Mouse (Mus musculus) heart, embryonic 13.5 days (tissue): Measurements from ENCODE around the gene Gsg1l. TPM values are rescaled to one million over a fixed set of nuclear protein-coding genes. Genes with fewer than 3 reads are reported as not detected.

Source experiments
- ATAC-seq: fragments of 200-750 bp; cut with Nextera tagmentation; 2 replicates; pipeline ENCODE4 v1.8.0; 2017; ENCODE audit warnings: moderate TSS enrichment; ENCODE audit not compliant: insufficient number of reproducible peaks, low FRiP score, low TSS enrichment; ENCODE audit errors: extremely low read depth
- H3K27ac ChIP-seq: fragments of 300-500 bp; sonication (generic); replicated peaks from 2 replicates; pipeline ENCODE4 v1.5.1; 2015; ENCODE audit warnings: moderate library complexity, mild to moderate bottlenecking, inconsistent platforms
- H3K27me3 ChIP-seq: fragments of 300-500 bp; sonication (generic); replicated peaks from 2 replicates; pipeline ENCODE4 v1.6.1; 2015; ENCODE audit warnings: mild to moderate bottlenecking, inconsistent platforms
- H3K36me3 ChIP-seq: fragments of 300-500 bp; sonication (generic); 2 replicates; pipeline ENCODE4 v1.6.1; 2015; ENCODE audit warnings: mild to moderate bottlenecking, inconsistent platforms
- H3K4me1 ChIP-seq: fragments of 300-500 bp; sonication (generic); 2 replicates; pipeline ENCODE4 v1.6.1; 2015; ENCODE audit warnings: inconsistent platforms
- H3K4me2 ChIP-seq: fragments of 300-500 bp; sonication (generic); 2 replicates; pipeline ENCODE4 v1.6.1; 2015; ENCODE audit warnings: inconsistent platforms, mild to moderate bottlenecking, moderate library complexity
- H3K4me3 ChIP-seq: fragments of 300-500 bp; sonication (generic); 2 replicates; pipeline ENCODE4 v1.5.1; 2015; ENCODE audit warnings: moderate library complexity, mild to moderate bottlenecking, inconsistent platforms
- H3K9ac ChIP-seq: fragments of 300-500 bp; sonication (generic); 2 replicates; pipeline ENCODE4 v1.6.1; 2015; ENCODE audit warnings: inconsistent platforms, mild to moderate bottlenecking, moderate library complexity
- H3K9me3 ChIP-seq: fragments of 300-500 bp; sonication (generic); 2 replicates; pipeline ENCODE4 v1.6.1; 2016; ENCODE audit warnings: inconsistent platforms
- WGBS: fragments of 180-500 bp; shearing (Covaris S2); methylation state at CpG from one replicate; pipeline ENCODE4 v1.1.7; 2015; ENCODE audit warnings: mixed read lengths; 5-methylcytosine and 5-hydroxymethylcytosine counted together
- polyA plus RNA-seq: library from polyadenylated mRNA; unstranded; fragments of >200 nt; fragmentation: Nextera tagmentation; extraction: Ambion mirVana; gene quantifications from 2 replicates; pipeline ENCODE4 v1.2.1, GENCODE M21; 2015

Gene Gsg1l
- polyA plus RNA-seq, 1 experiment from 2014 or later = 8.4 TPM

DNA sequence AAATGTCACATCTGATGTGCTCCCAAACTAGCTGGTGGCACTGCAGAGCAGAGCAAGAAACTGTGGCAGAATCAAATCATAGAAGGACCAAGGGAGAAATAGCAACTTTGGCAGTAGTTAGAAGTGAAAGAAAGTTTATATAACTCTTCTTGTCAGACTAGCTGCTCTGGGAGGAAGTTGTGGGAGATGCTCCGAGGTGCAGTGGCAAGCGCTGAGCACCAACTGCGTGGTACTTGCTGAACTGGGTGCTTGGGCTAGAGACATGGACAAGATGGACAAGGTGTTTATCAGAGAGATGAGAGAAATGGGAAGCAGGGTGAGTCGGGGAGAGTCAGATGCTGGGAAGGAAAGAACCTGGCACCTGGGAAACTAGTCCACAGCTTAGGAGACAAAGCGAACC, 194.4 kb downstream of the Gsg1l start:
- no peak overlapping the region for H3K27ac ChIP-seq
- no peaks in the 10 kb centered on the region for H3K9me3 ChIP-seq
- 80% methylated on average over 5 of the region's 5 CpGs for WGBS
- H3K36me3 ChIP-seq = no peaks in the 10 kb centered on the region
- H3K27me3 ChIP-seq = 0 out of 2 replicates have a peak, but pooled peaks cover 3% of the 10 kb centered on the region
- H3K4me3 ChIP-seq = no peak overlapping the region
- H3K9ac ChIP-seq = no peak overlapping the region
- ATAC-seq = no peak
- H3K4me1 ChIP-seq = peaks cover 12% of the 10 kb centered on the region
- H3K4me2 ChIP-seq = no peak overlapping the region

DNA sequence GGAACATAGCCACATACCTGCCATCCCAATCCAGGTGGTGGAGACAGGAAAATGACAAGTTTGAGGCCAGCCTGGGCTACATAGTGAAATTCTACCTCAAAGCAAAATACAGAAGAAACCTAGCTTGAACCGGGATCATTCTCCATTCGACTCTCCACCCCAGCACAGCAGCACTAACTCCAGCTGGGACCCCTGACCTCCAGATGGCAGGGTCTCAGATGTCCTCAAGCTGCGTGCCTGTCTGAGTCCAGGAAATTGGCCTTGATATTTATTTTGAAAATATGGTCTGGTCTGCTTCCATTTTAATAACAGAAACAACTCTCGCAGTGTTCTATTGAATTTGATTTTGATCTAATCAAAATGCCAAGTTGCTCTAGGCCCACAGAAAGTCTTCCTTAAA, 195.1 kb downstream of the Gsg1l start:
- no peak for ATAC-seq

DNA sequence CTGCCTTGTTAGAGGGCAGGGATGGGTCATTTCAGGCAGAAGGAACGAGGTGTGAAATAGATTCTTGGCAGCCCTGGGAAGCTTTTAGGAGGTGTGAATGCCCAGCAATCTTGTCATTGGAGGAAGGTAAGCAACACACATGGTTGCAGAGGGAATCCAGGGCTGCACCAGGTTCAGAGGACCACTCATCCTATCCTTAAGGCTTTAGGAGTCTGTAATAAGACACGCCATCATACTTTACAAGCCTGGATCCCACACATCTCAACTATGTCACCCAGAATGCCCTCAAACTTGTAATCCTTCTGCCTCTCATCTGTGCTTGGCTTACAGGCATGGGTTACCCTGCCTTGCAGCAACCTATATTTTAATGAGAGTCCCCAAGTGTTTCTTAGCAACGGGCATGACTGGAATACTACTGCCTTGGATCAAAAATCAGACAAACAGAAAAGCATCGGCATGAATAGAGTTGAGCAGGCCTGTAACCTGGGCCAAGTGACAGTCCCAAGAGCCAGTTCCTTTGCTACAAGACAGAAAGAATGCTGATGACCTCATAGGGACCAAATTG, 196.0 kb downstream of the Gsg1l start:
- H3K4me2 ChIP-seq = no peak overlapping the region
- no peak overlapping the region for H3K27ac ChIP-seq
- H3K27me3 ChIP-seq = 0 out of 2 replicates have a peak, but pooled peaks cover 3% of the 10 kb centered on the region
- H3K9me3 ChIP-seq = no peaks in the 10 kb centered on the region
- H3K9ac ChIP-seq = no peak overlapping the region
- ATAC-seq = no peak
- peaks cover 12% of the 10 kb centered on the region for H3K4me1 ChIP-seq
- WGBS = 51% methylated on average over 4 of the region's 4 CpGs
- no peak overlapping the region for H3K4me3 ChIP-seq
- no peaks in the 10 kb centered on the region for H3K36me3 ChIP-seq

More for the DNA sequence above, 195.1 kb downstream of the Gsg1l start:
- H3K27ac ChIP-seq = no peak overlapping the region
- no peak overlapping the region for H3K9ac ChIP-seq
- peaks cover 12% of the 10 kb centered on the region for H3K4me1 ChIP-seq
- no peaks in the 10 kb centered on the region for H3K9me3 ChIP-seq
- no peak overlapping the region for H3K4me3 ChIP-seq
- no peaks in the 10 kb centered on the region for H3K36me3 ChIP-seq
- H3K27me3 ChIP-seq = 0 out of 2 replicates have a peak, but pooled peaks cover 3% of the 10 kb centered on the region
- WGBS = 69% methylated on average over 4 of the region's 4 CpGs
- H3K4me2 ChIP-seq = no peak overlapping the region

DNA sequence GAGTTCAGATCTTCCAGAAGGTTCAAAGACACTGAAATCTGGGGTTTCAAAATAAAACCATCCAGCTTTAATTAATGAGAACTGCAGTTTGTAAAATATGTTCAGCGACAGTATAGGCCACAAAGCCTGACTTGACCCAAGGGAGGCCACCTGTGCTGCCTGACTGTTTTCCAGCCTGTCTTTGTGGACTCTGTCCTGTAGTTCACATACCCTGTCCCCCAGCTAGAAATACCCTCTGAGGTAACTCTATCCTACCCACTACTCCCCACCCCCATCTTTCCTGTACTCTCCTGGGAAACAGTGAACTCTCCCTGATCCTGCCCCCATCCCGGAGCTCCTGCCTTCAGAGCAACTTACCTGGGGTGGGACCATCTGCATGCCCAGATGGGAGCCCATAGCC, 199.0 kb downstream of the Gsg1l start:
- Histone ChIP-seq H3K9me3 (no peaks in the 10 kb centered on the region), H3K27ac (no peak overlapping the region), H3K4me2 (no peak overlapping the region), H3K27me3 (no peaks in the 10 kb centered on the region), H3K4me3 (no peak overlapping the region), H3K9ac (no peak overlapping the region), H3K36me3 (no peaks in the 10 kb centered on the region), H3K4me1 (peaks cover 15% of the 10 kb centered on the region)
- no peak for ATAC-seq
- WGBS = 72% methylated on average over 2 of the region's 2 CpGs

DNA sequence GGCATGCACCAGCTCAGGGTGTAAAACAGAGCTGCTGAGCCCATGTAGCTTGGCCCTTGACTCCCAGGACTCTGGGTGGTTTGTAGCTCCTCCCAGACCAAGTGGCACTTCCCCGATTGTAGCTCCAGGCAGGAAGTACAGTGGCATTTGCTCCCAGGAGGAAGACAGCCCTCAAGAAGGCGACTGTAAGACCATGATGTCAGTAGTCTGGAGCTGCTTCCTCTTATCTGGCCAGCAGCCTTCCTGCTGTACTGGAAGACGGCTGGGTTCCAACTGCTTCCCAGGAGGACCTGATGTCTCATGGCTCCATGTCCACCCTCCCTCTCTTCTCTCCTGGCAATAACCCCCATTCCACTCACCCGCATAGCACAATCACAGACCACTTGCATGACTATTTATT, 204.2 kb downstream of the Gsg1l start:
- ATAC-seq = no peak
- no peak overlapping the region for H3K9ac ChIP-seq
- 36% methylated on average over 4 of the region's 4 CpGs for WGBS
- no peaks in the 10 kb centered on the region for H3K27me3 ChIP-seq
- H3K36me3 ChIP-seq = no peaks in the 10 kb centered on the region
- no peak overlapping the region for H3K4me3 ChIP-seq
- no peak overlapping the region for H3K4me2 ChIP-seq
- peaks cover 28% of the 10 kb centered on the region for H3K4me1 ChIP-seq
- H3K9me3 ChIP-seq = no peaks in the 10 kb centered on the region
- H3K27ac ChIP-seq = no peak overlapping the region

DNA sequence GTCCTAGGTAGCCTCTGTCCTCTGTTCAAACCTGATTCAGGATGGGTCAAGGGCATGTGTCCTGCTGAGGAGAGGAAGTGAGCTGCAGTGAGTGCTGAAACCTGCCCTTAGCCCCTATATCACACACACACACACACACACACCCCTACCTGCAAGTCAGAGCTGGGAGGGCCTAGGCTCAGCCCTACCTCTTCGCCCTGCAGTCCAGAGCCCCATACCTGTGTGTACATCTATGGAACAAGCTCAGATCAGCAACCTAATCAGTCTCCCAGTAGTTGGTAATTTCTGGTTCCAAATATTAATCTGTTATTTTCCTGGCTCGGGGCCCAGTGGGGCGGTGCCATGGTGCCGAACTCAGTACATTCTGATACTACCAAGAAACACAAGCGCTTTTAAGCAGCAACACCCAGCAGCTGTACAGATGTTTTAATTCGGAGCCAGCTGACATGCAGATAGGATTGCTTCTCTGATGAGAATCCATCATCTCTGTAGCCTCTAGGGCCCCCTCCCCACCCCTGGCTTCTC, 208.2 kb downstream of the Gsg1l start:
- ATAC-seq = no peak
- Histone ChIP-seq H3K4me1 (peaks cover 56% of the 10 kb centered on the region), H3K9ac (no peak overlapping the region), H3K27ac (no peak overlapping the region), H3K9me3 (no peaks in the 10 kb centered on the region), H3K27me3 (no peaks in the 10 kb centered on the region), H3K4me2 (no peak overlapping the region), H3K4me3 (no peak overlapping the region), H3K36me3 (peaks cover 3% of the 10 kb centered on the region)
- WGBS = 74% methylated on average over 6 of the region's 6 CpGs

DNA sequence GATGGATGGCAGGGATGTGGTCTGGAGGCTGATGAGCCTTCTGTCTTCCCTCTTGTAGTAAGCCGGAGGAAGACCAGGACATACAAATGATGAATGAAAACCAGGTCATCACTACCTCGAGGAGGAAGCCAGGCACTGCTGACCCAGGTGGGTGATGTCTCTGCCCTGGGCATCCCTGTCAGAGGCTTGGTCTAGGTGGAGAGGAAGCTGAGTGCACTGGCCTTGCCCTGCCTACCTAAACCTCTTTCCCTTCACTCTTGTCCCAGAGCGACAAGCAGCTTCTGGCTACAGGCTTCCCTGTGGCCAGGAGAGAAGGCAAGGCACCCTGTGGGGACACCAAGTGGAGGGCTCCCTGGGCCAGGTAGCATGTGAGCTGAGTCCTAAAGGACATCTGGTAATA, 209.3 kb downstream of the Gsg1l start:
- peaks cover 10% of the 10 kb centered on the region for H3K36me3 ChIP-seq
- no peak for ATAC-seq
- no peak overlapping the region for H3K4me3 ChIP-seq
- WGBS = 80% methylated on average over 3 of the region's 3 CpGs
- no peak overlapping the region for H3K9ac ChIP-seq
- no peaks in the 10 kb centered on the region for H3K27me3 ChIP-seq
- peaks cover 49% of the 10 kb centered on the region for H3K4me1 ChIP-seq
- H3K9me3 ChIP-seq = no peaks in the 10 kb centered on the region
- no peak overlapping the region for H3K27ac ChIP-seq
- H3K4me2 ChIP-seq = no peak overlapping the region

DNA sequence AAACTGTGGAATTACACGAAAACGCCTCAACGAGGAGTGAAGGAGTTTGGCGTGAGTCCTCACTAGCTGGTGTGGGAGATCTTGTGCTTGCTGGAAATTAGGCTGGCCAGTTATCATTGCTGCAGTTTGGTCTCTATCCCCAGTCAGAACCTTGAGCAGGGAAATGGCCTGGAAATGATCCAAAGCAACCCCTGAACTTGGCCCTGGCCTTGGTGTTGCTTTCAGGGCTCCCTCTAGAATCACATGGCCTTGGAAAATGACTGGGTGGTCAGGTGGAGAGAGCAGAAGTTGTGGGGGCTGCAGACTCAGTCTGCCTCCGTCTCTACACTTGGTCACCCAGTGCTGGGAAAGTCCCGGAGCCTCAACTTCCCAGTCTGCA, 210.0 kb downstream of the Gsg1l start:
- ATAC-seq = no peak
- peak overlapping the region; percentile 58 for H3K27ac ChIP-seq
- no peak overlapping the region for H3K4me3 ChIP-seq
- H3K4me2 ChIP-seq = no peak overlapping the region
- H3K27me3 ChIP-seq = no peaks in the 10 kb centered on the region
- WGBS = 68% methylated on average over 6 of the region's 6 CpGs
- H3K9ac ChIP-seq = no peak overlapping the region
- peaks cover 49% of the 10 kb centered on the region for H3K4me1 ChIP-seq
- peaks cover 10% of the 10 kb centered on the region for H3K36me3 ChIP-seq
- H3K9me3 ChIP-seq = no peaks in the 10 kb centered on the region

DNA sequence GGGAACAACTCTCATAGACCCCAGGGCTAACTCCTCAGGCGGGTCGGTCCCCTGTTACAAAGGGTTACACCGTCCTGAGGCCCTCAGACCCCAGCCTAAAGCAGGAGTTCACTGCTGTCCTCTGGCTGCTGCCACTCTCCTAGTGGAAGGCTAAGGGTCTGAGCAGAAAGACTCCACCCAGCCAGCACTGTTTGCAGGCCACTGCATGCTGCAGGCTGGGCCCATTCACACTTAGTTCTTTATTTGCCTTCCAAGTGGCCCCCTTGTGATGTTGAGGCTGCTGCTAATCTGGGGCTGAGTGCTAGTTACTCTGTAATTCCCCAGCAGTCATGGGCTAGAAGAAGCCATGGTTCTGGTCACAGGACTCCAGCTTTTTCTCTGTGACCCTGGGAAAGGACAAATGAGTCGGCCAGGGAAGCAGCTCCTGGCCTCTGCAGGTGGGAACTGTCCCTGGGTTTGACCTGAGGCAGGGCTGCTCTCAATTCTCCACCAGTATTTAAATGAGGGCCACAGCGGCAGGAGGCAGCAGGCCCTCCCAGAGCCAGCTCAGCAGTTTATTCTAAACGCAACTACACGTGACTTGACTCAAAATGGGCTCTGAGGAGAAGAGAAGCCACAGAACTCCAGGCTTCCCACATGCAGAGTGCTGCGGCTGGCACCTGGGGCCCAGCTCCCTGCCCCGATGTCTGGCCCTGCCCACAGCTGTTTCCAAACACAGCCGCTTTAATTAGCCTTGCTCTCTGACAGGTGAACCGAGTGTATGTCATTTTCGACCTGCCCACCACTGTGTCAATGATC, 210.6 kb downstream of the Gsg1l start:
- no peak for ATAC-seq
- Histone ChIP-seq H3K4me1 (peaks cover 49% of the 10 kb centered on the region), H3K27ac (peak overlapping the region; percentile 58), H3K27me3 (no peaks in the 10 kb centered on the region), H3K4me2 (no peak overlapping the region), H3K36me3 (peaks cover 14% of the 10 kb centered on the region), H3K9me3 (no peaks in the 10 kb centered on the region), H3K4me3 (no peak overlapping the region), H3K9ac (peak overlapping the region; percentile 51)
- 40% methylated on average over 12 of the region's 12 CpGs for WGBS

DNA sequence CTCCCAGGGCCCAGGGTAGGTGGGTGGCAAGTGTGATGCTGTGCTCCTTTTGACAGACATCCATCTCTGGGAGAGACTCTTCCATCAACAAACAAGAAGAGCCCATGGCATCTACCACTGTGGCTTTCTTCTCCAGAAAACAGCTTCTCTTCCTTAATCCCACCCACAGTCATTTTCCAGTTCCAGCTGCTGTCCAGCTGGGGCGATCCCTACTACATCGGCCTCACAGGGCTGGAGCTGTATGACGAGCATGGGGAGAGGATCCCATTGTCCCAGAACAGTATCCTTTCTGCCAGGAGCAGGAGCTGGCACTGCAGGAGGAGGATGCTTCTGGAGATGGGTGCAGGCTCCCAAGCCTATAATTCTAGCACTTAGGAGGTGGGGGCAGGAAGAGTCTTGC, 213.6 kb downstream of the Gsg1l start:
- no peaks in the 10 kb centered on the region for H3K9me3 ChIP-seq
- H3K27me3 ChIP-seq = no peaks in the 10 kb centered on the region
- no peak for ATAC-seq
- 84% methylated on average over 3 of the region's 3 CpGs for WGBS
- no peak overlapping the region for H3K4me3 ChIP-seq
- H3K9ac ChIP-seq = no peak overlapping the region
- peaks cover 19% of the 10 kb centered on the region for H3K36me3 ChIP-seq
- no peak overlapping the region for H3K4me2 ChIP-seq
- H3K27ac ChIP-seq = no peak overlapping the region
- peaks cover 40% of the 10 kb centered on the region for H3K4me1 ChIP-seq

DNA sequence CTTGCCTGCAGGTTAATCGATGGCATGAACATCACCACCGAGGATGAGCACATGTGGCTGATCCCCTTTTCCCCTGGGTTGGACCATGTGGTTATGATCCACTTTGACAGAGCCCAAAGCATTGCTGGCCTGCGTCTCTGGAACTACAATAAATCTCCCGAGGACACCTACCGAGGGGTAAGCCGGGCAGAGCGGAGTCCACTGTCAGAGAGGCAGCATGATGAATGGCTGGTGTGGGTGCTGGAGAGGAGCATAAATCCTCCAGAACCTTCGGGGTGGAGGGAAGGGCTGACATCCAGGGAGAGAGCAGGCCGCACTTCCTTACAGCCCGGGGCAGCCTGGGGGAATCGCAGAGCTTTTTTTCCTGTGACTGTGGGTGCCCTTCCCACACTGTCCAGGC, 217.0 kb downstream of the Gsg1l start:
- Histone ChIP-seq H3K4me3 (no peak overlapping the region), H3K9me3 (no peaks in the 10 kb centered on the region), H3K4me2 (no peak overlapping the region), H3K4me1 (peaks cover 36% of the 10 kb centered on the region), H3K27me3 (no peaks in the 10 kb centered on the region), H3K36me3 (peaks cover 35% of the 10 kb centered on the region), H3K9ac (no peak overlapping the region), H3K27ac (no peak overlapping the region)
- no peak for ATAC-seq
- 69% methylated on average over 11 of the region's 11 CpGs for WGBS

DNA sequence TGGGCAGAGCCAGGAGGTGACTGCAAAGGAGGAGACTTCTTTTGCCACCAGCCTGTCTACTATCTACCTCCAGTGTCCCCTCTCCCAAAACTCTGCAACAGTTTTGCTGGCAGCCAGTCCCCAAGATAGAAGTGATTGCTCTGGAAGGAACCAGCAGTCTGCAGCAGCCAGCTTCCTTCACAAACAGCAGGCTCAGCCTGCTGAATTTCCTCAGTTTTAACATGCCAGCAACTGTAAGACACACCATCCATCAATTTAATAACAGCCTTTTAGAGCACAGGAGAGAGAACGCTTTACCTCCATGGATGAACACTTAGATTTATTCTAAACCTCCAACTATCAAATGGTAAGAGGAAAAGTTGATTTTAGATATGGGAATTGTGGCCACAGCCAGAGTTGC, 218.2 kb downstream of the Gsg1l start:
- Histone ChIP-seq H3K9ac (no peak overlapping the region), H3K4me3 (no peak overlapping the region), H3K36me3 (peaks cover 32% of the 10 kb centered on the region), H3K27me3 (no peaks in the 10 kb centered on the region), H3K9me3 (no peaks in the 10 kb centered on the region), H3K27ac (no peak overlapping the region), H3K4me1 (peaks cover 40% of the 10 kb centered on the region), H3K4me2 (no peak overlapping the region)
- WGBS = 80% methylated on average over 1 of the region's 1 CpGs
- ATAC-seq = no peak
